In the genomic region with DNA sequence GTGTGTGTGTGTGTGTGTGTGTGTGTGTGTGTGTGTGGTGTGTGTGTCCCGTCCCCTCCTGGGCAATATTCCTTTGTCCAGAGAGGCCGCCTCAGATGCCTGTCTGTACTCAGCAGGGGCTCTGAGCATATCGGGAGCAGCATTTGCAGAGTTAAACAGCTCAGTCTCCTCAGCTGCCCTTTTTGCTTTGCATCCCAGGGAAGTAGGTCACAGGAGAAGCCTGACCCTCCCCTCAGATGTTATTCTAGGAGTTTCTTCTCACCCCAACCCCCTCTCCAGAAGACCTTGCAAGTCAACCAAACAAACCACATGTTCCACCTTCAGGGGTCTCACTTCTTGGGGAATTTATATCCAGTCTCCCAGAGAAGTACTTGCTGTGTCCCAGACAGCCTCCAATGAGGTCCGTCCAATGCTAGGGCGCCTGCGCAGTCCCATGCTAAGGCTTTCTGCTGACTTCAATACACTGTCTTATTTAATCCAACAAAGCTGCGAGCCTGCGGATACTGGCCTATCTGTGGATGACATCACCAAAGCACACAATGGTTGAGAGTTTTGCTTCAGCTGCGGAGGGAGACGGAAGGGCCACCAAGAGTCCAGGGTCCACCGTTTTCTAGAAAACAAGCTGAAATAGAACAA, we compare ENCODE assay signal across 20 mouse cellular contexts. TPM values are rescaled to one million over a fixed set of nuclear protein-coding genes. Genes with fewer than 3 reads are reported as not detected.
DNase-seq lines count a peak whose midpoint lies in the region; ATAC-seq and TF ChIP-seq lines count a peak whose summit lies in the region.
"Had no signal": no experiment of that assay in that cellular context is flagged by ENCODE, and none has a peak within 500 bp of the region (broad histone marks: within the 10 kb centered on the region; RNA-seq: fewer than 3 reads in every experiment).

No protein-coding gene starts in this region.

- H3K4me1 ChIP-seq in heart, embryonic 10.5 days, result peaks cover 37% of the 10 kb centered on the region
- no peaks in the 10 kb centered on the region for H3K4me1 ChIP-seq in neural tube, embryonic 15.5 days
- no peaks in the 10 kb centered on the region for H3K4me1 ChIP-seq in stomach, postnatal 0 days (replicated peaks; ENCODE audit: control insufficient read depth, insufficient read depth)
- H3K4me1 ChIP-seq: hindbrain, embryonic 15.5 days; limb, embryonic 15.5 days had no signal

- TF ChIP-seq CTCF in stomach, postnatal 0 days (IDR thresholded peaks at IDR 0.05; ENCODE audit: low read depth), result no peak

- no peak for DNase-seq in heart, embryonic 10.5 days (ENCODE audit: low spot score)
- DNase-seq in heart, postnatal 10 days, result no peak
- peak; percentile 20 for DNase-seq in neural tube, embryonic 10.5 days (ENCODE audit: extremely low spot score, low spot score)
- DNase-seq in embryo, embryonic 11 days, result peak; percentile 19
- DNase-seq in stomach, postnatal 0 days (ENCODE audit: low spot score), result peak; percentile 19
- DNase-seq in left cerebral cortex, postnatal 4 days, result no peak
- DNase-seq: adrenal gland, postnatal 25 days; cerebellum, adult 8-10 months; gastrocnemius, postnatal 14 days; heart, postnatal 14 days; kidney, adult 2 months; kidney, postnatal 36 days; lung, adult 18-20 months; lung, postnatal 4 days; midbrain, embryonic 14.5 days had no signal

- no peak overlapping the region for H3K4me3 ChIP-seq in heart, embryonic 10.5 days
- H3K4me3 ChIP-seq in neural tube, embryonic 15.5 days (replicated peaks), result no peak overlapping the region
- H3K4me3 ChIP-seq in stomach, postnatal 0 days (ENCODE audit: low read depth, low read length), result no peak overlapping the region
- H3K4me3 ChIP-seq: hindbrain, embryonic 15.5 days; limb, embryonic 15.5 days had no signal

- 76% methylated on average over 11 of the region's 11 CpGs for WGBS in heart, embryonic 10.5 days
- WGBS in neural tube, embryonic 15.5 days, result 78% methylated on average over 11 of the region's 11 CpGs
- WGBS in stomach, postnatal 0 days, result 65% methylated on average over 11 of the region's 11 CpGs

- no peak for TF ChIP-seq EP300 in stomach, postnatal 0 days (optimal IDR thresholded peaks at IDR 0.05)

- no peaks in the 10 kb centered on the region for H3K36me3 ChIP-seq in heart, embryonic 10.5 days
- H3K36me3 ChIP-seq in neural tube, embryonic 15.5 days, result no peaks in the 10 kb centered on the region
- H3K36me3 ChIP-seq in stomach, postnatal 0 days (ENCODE audit: control insufficient read depth, insufficient read depth, low read length), result no peaks in the 10 kb centered on the region
- H3K36me3 ChIP-seq: hindbrain, embryonic 15.5 days; limb, embryonic 15.5 days had no signal

- no peaks in the 10 kb centered on the region for H3K27me3 ChIP-seq in heart, embryonic 10.5 days (ENCODE audit: insufficient read depth, poor library complexity, severe bottlenecking)
- H3K27me3 ChIP-seq in neural tube, embryonic 15.5 days (replicated peaks), result no peaks in the 10 kb centered on the region
- no peaks in the 10 kb centered on the region for H3K27me3 ChIP-seq in stomach, postnatal 0 days (ENCODE audit: control insufficient read depth, insufficient read depth, low read length)
- H3K27me3 ChIP-seq: hindbrain, embryonic 15.5 days; limb, embryonic 15.5 days; Patski had no signal

- H3K4me2 ChIP-seq in neural tube, embryonic 15.5 days, result no peak overlapping the region
- H3K4me2 ChIP-seq in stomach, postnatal 0 days (replicated peaks; ENCODE audit: low read depth), result no peak overlapping the region
- H3K4me2 ChIP-seq: hindbrain, embryonic 15.5 days; limb, embryonic 15.5 days had no signal

- intact Hi-C loops in heart, postnatal 10 days (cut with DNase I), result no loop called here
- intact Hi-C loops in left cerebral cortex, postnatal 4 days (cut with DNase I), result no loop called here

- peak overlapping the region; percentile 42; the same call in 1 of the 2 replicates for H3K27ac ChIP-seq in heart, embryonic 10.5 days
- H3K27ac ChIP-seq in neural tube, embryonic 15.5 days (replicated peaks), result no peak overlapping the region
- no peak overlapping the region for H3K27ac ChIP-seq in stomach, postnatal 0 days (replicated peaks)
- H3K27ac ChIP-seq: hindbrain, embryonic 15.5 days; limb, embryonic 15.5 days had no signal

- no peak overlapping the region for H3K9ac ChIP-seq in neural tube, embryonic 15.5 days (replicated peaks)
- no peak overlapping the region for H3K9ac ChIP-seq in stomach, postnatal 0 days (ENCODE audit: low read length)
- H3K9ac ChIP-seq: hindbrain, embryonic 15.5 days; limb, embryonic 15.5 days had no signal

- H3K9me3 ChIP-seq in heart, embryonic 10.5 days, result no peaks in the 10 kb centered on the region
- H3K9me3 ChIP-seq in neural tube, embryonic 15.5 days (replicated peaks), result no peaks in the 10 kb centered on the region
- no peaks in the 10 kb centered on the region for H3K9me3 ChIP-seq in stomach, postnatal 0 days (ENCODE audit: control insufficient read depth, low read length)
- H3K9me3 ChIP-seq: hindbrain, embryonic 15.5 days; limb, embryonic 15.5 days had no signal

- ATAC-seq in neural tube, embryonic 15.5 days (ENCODE audit: low FRiP score), result no peak
- ATAC-seq in stomach, postnatal 0 days (ENCODE audit: low FRiP score, low TSS enrichment), result peak; percentile 15; the same call in 1 of the 2 replicates
- ATAC-seq: activated CD4-positive, CD25-positive, alpha-beta regulatory T cell, adult 4 months; Patski had no signal

RNA-seq across cellular contexts. Expression of gene Lrguk, which starts 17.4 kb away (rescaled TPM):
- 0.52 and 0.88 TPM in 2 replicates for polyA plus RNA-seq in heart, embryonic 10.5 days (2016; fragmentation: Nextera tagmentation; extraction: Ambion mirVana)
- under 1 TPM; 0.14 to 0.35 TPM for total RNA-seq in heart, postnatal 10 days (2021)
- polyA plus RNA-seq in neural tube, embryonic 15.5 days (2015; fragmentation: Nextera tagmentation; extraction: Ambion mirVana), result 0.90 and 0.91 TPM in 2 replicates
- 0.21 and 0.30 TPM in 2 replicates for polyA plus RNA-seq in stomach, postnatal 0 days (2015; fragmentation: Nextera tagmentation; extraction: Ambion mirVana)
- 1 to 10 TPM; 2.2 to 2.5 TPM for total RNA-seq in left cerebral cortex, postnatal 4 days (2021)
- polyA plus RNA-seq: activated CD4-positive, CD25-positive, alpha-beta regulatory T cell, adult 4 months had no signal

Comparison
In these comparisons a context has a peak if more than half of its experiments do, and no peak if none do; other contexts are left out.
1. DNase-seq: peak in neural tube, embryonic 10.5 days (single experiment), embryo, embryonic 11 days (single experiment) and stomach, postnatal 0 days (single experiment); none in heart, embryonic 10.5 days (single experiment), heart, postnatal 10 days (0 of 2) and left cerebral cortex, postnatal 4 days (single experiment).